Mouse (Mus musculus): ENCODE results near the gene Sparcl1.

Sparcl1 gene

DNA sequence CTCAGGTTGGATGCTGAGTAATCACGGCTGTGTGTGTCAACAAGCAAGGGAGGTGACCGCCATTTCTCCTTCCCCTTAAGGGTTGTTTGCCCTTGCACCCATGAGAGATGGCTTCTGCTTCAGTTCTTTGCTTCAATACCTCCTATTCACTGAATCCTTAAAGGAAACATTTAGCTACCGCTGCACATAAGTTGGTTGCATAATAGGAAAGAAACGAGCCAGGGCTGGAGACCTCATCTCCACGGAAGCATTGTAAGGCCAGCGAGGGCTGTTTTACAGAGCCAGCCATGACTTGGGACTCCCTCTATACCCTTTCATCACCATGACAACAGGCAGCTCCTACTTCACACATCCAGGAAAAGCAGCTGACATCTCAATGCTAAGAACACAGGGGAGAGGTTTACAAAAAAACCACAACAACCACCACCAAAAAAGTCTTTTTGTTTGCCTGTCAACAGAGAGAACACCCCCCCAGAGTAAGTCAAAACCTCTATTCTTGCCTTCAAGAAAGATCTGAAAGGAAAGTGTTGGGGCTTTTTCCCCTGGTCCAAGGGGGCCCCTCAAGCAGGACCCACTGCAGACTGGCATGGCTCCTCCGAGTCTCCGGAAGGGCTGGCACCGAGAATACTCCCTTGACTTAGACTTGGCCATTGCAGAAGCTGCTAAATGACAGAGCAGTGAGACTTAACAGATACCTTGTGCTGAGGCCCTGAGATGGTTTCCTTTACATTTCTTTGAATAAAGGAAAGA is 3.2 kb downstream of the Sparcl1 start:
- no peak for DNase-seq (ENCODE audit: low read depth, low spot score)

DNA sequence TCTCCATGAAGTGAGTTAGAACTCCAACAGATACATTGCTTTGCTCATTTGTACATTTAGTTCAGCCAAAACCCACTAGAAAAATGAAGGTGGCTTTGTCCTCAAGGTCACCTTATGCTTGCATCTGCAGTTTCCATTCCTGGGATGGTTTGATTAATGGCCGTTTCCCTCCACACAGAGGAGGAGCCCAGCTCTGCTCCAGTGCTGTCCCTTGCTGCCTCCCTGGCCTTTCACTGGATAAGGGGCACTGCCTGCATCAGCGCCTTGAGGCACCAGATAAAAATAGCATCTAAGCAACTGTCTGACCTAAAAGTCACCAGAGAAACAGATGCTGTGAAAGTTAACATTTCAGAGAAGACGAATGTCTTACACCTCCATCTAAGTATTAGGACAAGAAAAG is 4.0 kb downstream of the Sparcl1 start:
- no peak for DNase-seq (ENCODE audit: low read depth, low spot score)

DNA sequence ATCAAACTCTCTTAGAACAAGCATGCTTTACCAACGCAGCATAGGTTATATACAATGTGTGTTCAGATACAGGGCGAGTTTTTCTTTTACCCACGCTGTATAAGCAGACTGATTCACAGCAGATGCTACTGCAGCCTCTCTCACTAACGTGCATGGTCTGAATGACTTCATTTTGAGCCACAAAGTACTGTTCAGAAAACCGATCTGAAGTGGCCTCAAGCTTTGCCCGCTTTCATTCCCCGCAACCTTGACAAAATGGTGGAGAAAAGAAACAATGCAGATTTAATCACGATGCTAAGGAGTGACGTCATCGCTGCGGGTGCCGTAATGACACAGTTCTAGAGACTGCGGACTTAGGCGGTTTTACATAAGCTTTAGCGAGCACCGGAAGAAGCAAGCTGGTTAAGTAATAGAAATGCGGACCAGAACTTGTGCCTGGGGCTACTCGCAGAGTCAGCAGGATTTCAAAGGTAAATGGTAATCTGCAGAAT is 4.6 kb downstream of the Sparcl1 start:
- no peak for DNase-seq (ENCODE audit: low read depth, low spot score)

DNA sequence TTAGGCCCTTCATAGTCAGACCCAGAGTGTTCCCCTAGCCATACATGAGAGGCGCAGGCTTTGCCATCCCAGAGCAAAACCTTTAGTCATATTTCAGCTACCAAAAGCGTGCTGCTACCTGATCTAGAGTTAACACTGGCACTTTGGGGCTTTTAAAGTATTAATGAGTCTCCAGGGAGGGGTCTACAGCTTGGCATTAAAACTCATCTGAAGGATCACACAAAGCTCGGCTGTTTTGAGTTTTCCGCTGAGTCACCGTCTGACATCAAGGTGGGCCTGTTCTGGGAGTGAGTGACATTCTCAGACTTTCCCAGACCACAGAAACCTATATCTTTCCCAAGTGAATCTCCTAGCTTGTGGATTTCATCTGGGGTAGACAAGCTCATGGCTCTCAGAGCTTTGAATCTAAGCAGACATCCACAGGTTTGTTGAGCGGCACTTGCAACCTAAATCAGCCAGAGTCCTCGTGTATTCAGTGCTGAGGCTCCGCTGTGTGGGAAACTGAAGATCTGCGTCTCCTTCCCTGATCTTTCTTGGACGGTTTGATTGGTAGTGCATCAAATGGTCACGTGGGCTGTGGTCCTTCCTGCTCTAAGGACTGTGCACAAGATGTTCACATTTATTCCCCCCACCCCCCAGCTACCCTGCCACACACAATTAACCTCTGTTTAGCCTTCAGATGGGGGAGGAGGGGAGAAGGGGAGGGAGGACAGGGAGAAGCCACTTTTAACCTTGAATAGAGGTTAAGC is 5.2 kb downstream of the Sparcl1 start:
- no peak for DNase-seq (ENCODE audit: low read depth, low spot score)

DNA sequence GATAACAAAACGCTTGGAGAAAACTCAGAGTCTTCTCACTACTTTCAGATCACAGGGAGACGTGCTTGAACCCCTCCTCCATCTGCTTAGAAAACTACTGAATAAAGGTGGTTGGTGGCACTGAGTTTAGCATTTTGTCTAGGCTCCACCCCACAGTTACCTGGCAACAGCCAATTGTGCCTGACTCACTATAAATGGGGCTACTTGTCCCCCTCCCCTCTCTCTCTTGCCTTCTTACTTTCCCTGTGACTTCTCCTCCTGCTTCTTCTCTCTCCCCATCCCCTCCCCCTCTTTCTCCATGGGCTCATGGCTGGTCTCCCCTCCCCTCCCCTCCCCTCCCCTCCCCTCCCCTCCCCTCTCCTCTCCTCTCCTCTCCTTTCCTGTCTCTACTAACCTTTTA is 9.4 kb downstream of the Sparcl1 start:
- DNase-seq (ENCODE audit: low read depth, low spot score): no peak

DNA sequence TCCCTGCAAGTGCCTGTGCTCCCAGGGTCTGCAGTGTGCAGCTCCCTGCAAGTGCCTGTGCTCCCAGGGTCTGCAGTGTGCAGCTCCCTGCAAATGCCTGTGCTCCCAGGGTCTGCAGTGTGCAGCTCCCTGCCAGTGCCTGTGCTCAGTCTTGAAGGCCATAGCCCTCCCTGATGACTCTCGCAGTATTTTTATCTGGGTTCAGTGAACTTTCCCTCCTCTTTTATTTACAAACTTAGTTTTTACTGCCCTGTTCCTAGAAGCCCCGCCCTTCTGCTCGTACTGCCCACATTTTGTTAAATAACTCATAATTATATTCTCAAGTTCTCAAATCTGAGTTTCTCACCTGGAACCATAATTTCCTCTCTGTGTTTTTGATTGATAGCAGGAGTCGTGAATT is 10.4 kb downstream of the Sparcl1 start:
- DNase-seq (ENCODE audit: low read depth, low spot score): no peak

DNA sequence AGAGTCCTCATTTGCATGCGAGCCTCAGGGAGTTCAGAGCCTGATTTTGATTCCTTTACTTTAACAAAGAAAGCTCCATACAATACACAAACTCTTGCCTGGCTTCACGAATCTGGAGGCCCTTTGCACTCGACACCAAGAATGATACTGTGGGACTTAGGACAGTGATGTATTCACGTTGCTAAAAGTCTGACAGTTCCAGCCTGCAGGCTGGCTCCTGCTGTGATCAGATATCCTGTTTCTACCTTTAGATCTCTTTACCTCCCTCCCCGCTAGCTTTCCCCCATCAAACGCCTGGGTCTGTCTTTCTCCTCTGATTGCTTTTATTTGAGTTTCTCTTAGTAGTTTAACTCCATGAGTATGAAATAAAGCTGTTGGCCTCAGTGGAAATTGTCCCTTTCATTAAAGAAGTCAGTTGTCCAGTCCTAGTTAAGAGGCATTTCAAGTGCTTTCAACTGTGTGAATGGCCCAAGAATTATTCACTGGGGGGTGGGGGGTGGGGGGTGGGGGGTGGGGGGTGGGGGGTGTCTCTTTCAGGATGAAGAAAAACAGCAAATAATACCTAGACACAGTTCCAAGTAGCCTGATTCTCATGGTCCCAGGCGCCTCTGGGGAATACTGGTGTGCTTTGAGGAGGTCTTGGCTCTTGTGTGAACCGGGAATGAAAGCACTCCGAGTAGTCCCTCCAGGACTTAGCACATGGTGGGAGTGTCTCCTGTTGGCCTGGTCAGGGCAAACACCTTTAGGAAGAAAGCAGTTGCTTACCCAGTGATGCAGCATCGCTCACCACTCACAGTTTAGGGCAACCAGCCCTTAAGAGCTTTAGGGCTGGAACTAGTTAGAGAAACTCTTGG is 11.6 kb downstream of the Sparcl1 start:
- no peak for DNase-seq (ENCODE audit: low read depth, low spot score)

GRCm38 (mm10) chr5:104096078-104096938 is 17.2 kb downstream of the Sparcl1 start:
- DNase-seq (ENCODE audit: low read depth, low spot score): no peak

GRCm38 (mm10) chr5:104095416-104096077 is 18.0 kb downstream of the Sparcl1 start:
- no peak for DNase-seq (ENCODE audit: low read depth, low spot score)

DNA sequence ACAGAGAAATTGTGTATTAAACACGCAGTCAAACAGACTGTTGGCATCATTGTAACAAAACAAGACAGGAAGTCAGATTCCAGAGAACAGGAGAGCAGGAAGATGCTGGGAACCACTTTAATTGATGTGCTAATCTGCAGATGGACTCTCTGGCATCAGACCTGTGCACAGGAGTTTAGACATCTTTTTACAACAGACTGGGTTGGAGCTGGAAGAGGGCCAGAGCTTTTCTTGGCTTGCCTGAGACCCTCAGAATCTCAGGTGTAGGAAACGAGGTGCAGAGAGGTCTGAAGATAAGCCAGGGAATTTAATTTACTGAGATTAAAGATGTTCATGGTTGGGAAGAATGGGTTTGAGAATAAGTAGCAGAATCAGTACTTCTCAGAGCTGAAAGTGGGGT is 23.8 kb downstream of the Sparcl1 start:
- no peak for DNase-seq (ENCODE audit: low read depth, low spot score)

DNA sequence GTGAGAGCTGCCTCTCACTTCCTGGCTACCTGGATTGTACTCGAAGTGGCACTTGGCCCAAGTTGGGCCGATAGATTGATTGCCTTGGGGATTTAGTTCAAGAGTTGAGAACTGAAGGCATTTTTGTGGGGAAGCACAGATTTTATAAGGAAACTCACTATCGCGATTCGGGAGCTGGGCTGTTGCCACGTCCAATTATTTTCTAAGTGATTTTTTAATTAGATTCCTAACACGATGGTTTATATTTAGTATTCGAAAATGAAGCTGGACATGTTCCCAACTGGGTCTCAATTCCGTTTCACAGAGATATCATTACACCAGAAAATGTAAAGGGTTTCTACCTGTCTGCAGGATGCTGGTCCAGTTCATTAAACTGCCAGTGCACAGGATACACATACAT is 28.2 kb downstream of the Sparcl1 start:
- no peak for DNase-seq (ENCODE audit: low read depth, low spot score)

DNA sequence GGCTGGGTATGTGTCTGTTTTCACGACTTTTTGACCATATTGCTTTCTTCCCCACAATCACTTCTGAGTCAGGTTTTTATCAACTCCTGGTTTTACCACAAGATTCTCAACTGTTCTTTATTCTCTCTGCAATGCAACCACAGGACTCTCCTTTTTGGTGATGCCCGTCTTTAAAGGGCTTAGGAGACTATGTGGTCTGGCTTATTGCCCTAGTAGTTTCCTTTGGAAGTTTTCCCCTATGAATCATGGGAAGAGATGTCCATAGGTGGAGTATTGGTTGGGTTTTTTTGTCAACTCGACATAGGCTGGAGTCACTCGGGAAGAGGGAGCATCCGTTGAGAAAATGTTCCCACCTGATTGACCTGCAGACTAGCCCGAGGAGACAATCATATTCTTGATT is 32.8 kb downstream of the Sparcl1 start:
- no peak for DNase-seq (ENCODE audit: low read depth, low spot score)

- no peak for DNase-seq (ENCODE audit: low read depth, low spot score)
Measured at GRCm38 (mm10) chr5:104077508-104077907, 36.0 kb downstream of the Sparcl1 start, which contains the start of gene Gm17660. Gm17660 (minus strand) TSS chr5:104077608.

DNA sequence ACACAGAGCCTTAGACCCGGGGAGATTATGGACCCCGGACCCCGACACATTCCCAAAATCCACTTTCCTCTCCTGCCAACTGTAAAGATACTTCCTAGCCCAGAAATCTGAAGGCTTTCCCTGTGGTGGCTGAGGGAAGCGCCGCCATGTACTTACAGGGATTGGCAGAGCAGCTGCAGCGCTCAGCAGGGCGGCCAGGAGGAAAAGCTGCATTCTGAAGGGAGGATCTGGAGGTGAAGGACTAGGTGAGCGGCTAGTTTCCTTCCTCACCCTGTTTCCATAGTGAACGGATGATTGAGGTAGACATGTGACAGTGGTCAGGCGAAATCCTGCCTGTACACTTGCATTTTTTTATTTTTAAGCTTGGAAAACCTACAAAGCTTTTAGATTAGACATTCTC is 37.2 kb downstream of the Sparcl1 start:
- DNase-seq (ENCODE audit: low read depth, low spot score): no peak

DNA sequence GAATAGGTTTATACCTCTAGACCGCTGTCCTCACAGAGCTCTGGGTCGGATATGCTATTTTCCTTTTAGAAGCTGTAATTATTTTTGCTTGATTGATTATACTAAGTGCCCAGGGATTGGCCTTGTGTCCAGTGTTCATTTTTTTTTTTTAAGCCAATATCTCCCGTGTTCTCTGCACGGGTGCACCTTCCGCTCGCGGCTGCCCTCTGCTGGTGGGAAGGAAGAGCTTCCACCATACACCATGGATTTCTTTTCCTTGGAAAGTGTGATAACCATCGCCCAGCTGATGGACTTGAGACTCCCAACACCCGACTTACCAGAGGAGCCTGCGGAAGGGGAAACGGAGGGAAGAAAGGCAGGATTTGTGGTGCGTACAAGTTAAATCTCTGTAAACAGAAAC is 39.1 kb downstream of the Sparcl1 start:
- DNase-seq (ENCODE audit: low read depth, low spot score): no peak

DNA sequence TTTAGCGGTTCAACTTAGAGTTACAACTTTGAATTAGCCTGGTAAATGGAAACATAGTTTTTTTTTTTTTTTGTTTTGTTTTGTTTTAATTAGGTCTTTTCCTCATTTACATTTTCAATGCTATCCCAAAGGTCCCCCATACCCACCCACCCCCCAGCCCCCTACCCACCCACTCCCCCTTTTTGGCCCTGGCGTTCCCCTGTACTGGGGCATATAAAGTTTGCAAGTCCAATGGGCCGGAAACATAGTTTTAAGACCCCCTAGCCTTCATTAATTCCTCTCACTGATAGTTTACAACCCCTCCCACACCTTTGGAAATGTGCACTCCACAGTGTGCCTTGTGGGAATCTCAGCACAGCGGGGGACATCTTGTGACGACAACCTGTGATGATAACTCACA is 39.9 kb downstream of the Sparcl1 start:
- DNase-seq (ENCODE audit: low read depth, low spot score): no peak

- DNase-seq (ENCODE audit: low read depth, low spot score): peak; percentile 30
Measured at GRCm38 (mm10) chr5:104072272-104072886, 41.2 kb downstream of the Sparcl1 start.

GRCm38 (mm10) chr5:104071048-104071447 is 42.5 kb downstream of the Sparcl1 start:
- no peak for DNase-seq (ENCODE audit: low read depth, low spot score)

GRCm38 (mm10) chr5:104068751-104069150 is 44.8 kb downstream of the Sparcl1 start:
- DNase-seq (ENCODE audit: low read depth, low spot score): no peak

Measured in embryo, embryonic 11.5 days (tissue).